In the genomic region with DNA sequence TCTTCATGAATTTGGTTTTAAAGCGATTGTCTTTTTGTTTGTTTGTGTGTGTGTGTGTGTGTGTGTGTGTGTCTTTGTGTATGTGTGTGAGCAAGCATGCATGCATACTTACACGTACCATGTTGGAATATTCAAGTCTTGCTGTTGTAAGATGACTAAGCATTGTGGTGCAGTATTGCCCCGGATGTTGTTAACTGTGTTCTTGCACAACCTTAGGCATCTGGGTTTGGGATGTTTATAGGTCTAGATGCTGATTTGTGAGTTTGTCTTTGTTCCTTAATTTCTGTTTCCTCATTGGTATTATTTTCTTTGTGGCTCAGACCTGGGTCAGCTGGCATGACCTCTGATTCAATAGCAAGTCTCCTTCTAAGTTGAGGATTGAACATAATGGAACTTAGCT, we compare ENCODE assay signal across 27 mouse cellular contexts. TPM values are rescaled to one million over a fixed set of nuclear protein-coding genes. Genes with fewer than 3 reads are reported as not detected.
A peak's percentile ranks its signal among the peaks of the same experiment; 100 is the strongest.
DNase-seq lines count a peak whose midpoint lies in the region; ATAC-seq and TF ChIP-seq lines count a peak whose summit lies in the region.
"Had no signal": no experiment of that assay in that cellular context is flagged by ENCODE, and none has a peak within 500 bp of the region (broad histone marks: within the 10 kb centered on the region; RNA-seq: fewer than 3 reads in every experiment).

No protein-coding gene starts in this region.

- peak; percentile 71 for ATAC-seq in common myeloid progenitor, adult 5-6 weeks (replicated peaks; ENCODE audit: low read depth, poor library complexity, severe bottlenecking)
- ATAC-seq in megakaryocyte progenitor cell, adult 5-6 weeks (replicated peaks; ENCODE audit: poor library complexity), result peak; percentile 92
- peak; percentile 61; the same call in 1 of the 2 replicates for ATAC-seq in neutrophil, adult 5-6 weeks (ENCODE audit: extremely low read depth, insufficient number of reproducible peaks, low FRiP score, poor library complexity, severe bottlenecking)
- no peak for ATAC-seq in CD4-positive, CD25-positive, alpha-beta regulatory T cell, adult 4 months
- ATAC-seq: activated CD4-positive, CD25-positive, alpha-beta regulatory T cell, adult 4 months; forebrain, embryonic 13.5 days; forebrain, embryonic 15.5 days; forebrain, postnatal 0 days had no signal

- no peak for DNase-seq in layer of hippocampus, adult 2 months (ENCODE audit: low spot score in 2 of 2)
- DNase-seq in T-cell, adult 2 months (ENCODE audit: low spot score), result no peak
- DNase-seq: adrenal gland, adult 8-10 months; adrenal gland, postnatal 14 days; adrenal gland, postnatal 36 days; B cell, adult 2 months; cerebellum, adult 11-12 months; cerebellum, adult 2 months; cerebellum, adult 9-10 months; cerebellum, postnatal 10 days; cerebellum, postnatal 25 days; embryo, embryonic 11 days; forebrain, postnatal 0 days had no signal

- no peak for TF ChIP-seq CTCF in layer of hippocampus, adult 2 months (conservative IDR thresholded peaks at IDR 0.05)

- H3K36me3 ChIP-seq in macrophage (ENCODE audit: inconsistent target), result no peaks in the 10 kb centered on the region
- H3K36me3 ChIP-seq: embryonic facial prominence, embryonic 10.5 days; embryonic facial prominence, embryonic 12.5 days; forebrain, embryonic 15.5 days had no signal

- no peak overlapping the region for H3K4me3 ChIP-seq in macrophage (ENCODE audit: inconsistent target)
- H3K4me3 ChIP-seq in layer of hippocampus, adult 2 months, result no peak overlapping the region
- H3K4me3 ChIP-seq: embryonic facial prominence, embryonic 10.5 days; embryonic facial prominence, embryonic 12.5 days; forebrain, embryonic 13.5 days; forebrain, embryonic 15.5 days had no signal

- 54% methylated on average over 3 of the region's 3 CpGs for whole genome bisulfite sequencing in macrophage (ENCODE audit: missing documents)

- peak overlapping the region; percentile 38 for H3K27ac ChIP-seq in macrophage
- H3K27ac ChIP-seq in layer of hippocampus, adult 2 months, result no peak overlapping the region
- H3K27ac ChIP-seq: embryonic facial prominence, embryonic 10.5 days; embryonic facial prominence, embryonic 12.5 days; forebrain, embryonic 13.5 days; forebrain, embryonic 15.5 days had no signal

- H3K79me2 ChIP-seq in macrophage (ENCODE audit: inconsistent target), result no peaks in the 10 kb centered on the region

RNA-seq across cellular contexts. Expression of gene Skint3, which starts 11.9 kb away (rescaled TPM):
- not detected in 2 replicates for total RNA-seq in common myeloid progenitor, adult 5-6 weeks (2017)
- total RNA-seq in macrophage (2018; cell fraction: chromatin; rRNA removed), result under 1 TPM in 3 of 26 experiments, not detected in 23; 0.20 to 0.37 (median 0.33) TPM
- total RNA-seq in macrophage (2018; cell fraction: cytosol; rRNA removed), result under 1 TPM in 16 of 26 experiments, not detected in 10; 0.03 to 0.26 (median 0.13) TPM
- total RNA-seq in macrophage (2018; cell fraction: nucleus; rRNA removed), result under 1 TPM in 9 of 26 experiments, not detected in 17; 0.10 to 0.69 (median 0.21) TPM
- 0.27 to 0.40 TPM in 2 of 3 replicates, not detected in the other for polyA plus RNA-seq in macrophage (2018)
- 0.15 and 0.22 TPM in 2 replicates for total RNA-seq in megakaryocyte progenitor cell, adult 5-6 weeks (2015)
- 0.20 TPM in 1 of 2 replicates, not detected in the other for total RNA-seq in megakaryocyte progenitor cell, adult 5-6 weeks (2017)
- total RNA-seq in neutrophil, adult 5-6 weeks (2017), result 12.9 and 14.5 TPM in 2 replicates
- not detected for total RNA-seq in layer of hippocampus, adult 2 months (2021)
- polyA plus RNA-seq in CD4-positive, CD25-positive, alpha-beta regulatory T cell, adult 4 months (2017; shearing (Covaris generic)), result not detected
- total RNA-seq: adrenal gland, adult 18-20 months; adrenal gland, postnatal 14 days; adrenal gland, postnatal 36 days; ES-E14; forebrain, postnatal 0 days; MEL had no signal
- polyA plus RNA-seq: activated CD4-positive, CD25-positive, alpha-beta regulatory T cell, adult 4 months; cerebellum, adult 2 months; embryonic facial prominence, embryonic 10.5 days; embryonic facial prominence, embryonic 12.5 days; forebrain, embryonic 11.5 days; forebrain, embryonic 13.5 days; forebrain, embryonic 15.5 days; forebrain, postnatal 0 days had no signal

Comparison
In these comparisons a context has a peak if more than half of its experiments do, and no peak if none do; other contexts are left out.
1. RNA of gene Skint3, which starts 11.9 kb away (total RNA-seq): 12.9 to 14.5 TPM in neutrophil, adult 5-6 weeks; 0.15 to 0.22 TPM in megakaryocyte progenitor cell, adult 5-6 weeks, not detected in common myeloid progenitor, adult 5-6 weeks and not detected in layer of hippocampus, adult 2 months; every median in the first group is over 10 times any median in the second.